Mouse (Mus musculus): ENCODE measurements around the gene R3hdml. TPM values are rescaled to one million over a fixed set of nuclear protein-coding genes. Genes with fewer than 3 reads are reported as not detected.
A peak's percentile ranks its signal among the peaks of the same experiment; 100 is the strongest.

The R3hdml gene
- total RNA-seq, 4 experiments from 2014 or later: not detected

GRCm38 (mm10) chr2:163540231-163541117, 48.4 kb downstream of the R3hdml start:
- DNase-seq (ENCODE audit: low spot score): peak; percentile 14

- no peak for DNase-seq (ENCODE audit: low spot score)
Observed at GRCm38 (mm10) chr2:163541568-163542182, 49.6 kb downstream of the R3hdml start.

GRCm38 (mm10) chr2:163542674-163543073, 50.6 kb downstream of the R3hdml start:
- DNase-seq (ENCODE audit: low spot score): no peak

- no peak for DNase-seq (ENCODE audit: low spot score)
Observed at GRCm38 (mm10) chr2:163546623-163547318, 54.7 kb downstream of the R3hdml start.

- no peak for DNase-seq (ENCODE audit: low spot score)
Observed at GRCm38 (mm10) chr2:163548822-163549221, 56.7 kb downstream of the R3hdml start.

GRCm38 (mm10) chr2:163549786-163550185, 57.7 kb downstream of the R3hdml start:
- no peak for DNase-seq (ENCODE audit: low spot score)

Other genes starting within 250 kb of the R3hdml start
- gene Jph2, start 94.3 kb upstream of the R3hdml start, total RNA-seq (2022): 100 to 1,000 TPM; 423 to 464 (median 433) TPM
- 10 to 100 TPM; 19.4 to 21.8 (median 20.3) TPM for gene Oser1, start 67.6 kb upstream of the R3hdml start, total RNA-seq (2022)
- gene Gdap1l1, start 53.8 kb upstream of the R3hdml start, total RNA-seq (2022): not detected
- 100 to 1,000 TPM; 197 to 218 (median 209) TPM for gene Fitm2, start 19.7 kb upstream of the R3hdml start, total RNA-seq (2022)
- gene Hnf4a, start 14.5 kb downstream of the R3hdml start, total RNA-seq (2022): not detected
- 10 to 100 TPM in 2 of 4 experiments, 1 to 10 TPM in 2; 7.4 to 15.0 (median 11.4) TPM for gene Ttpal, start 110.0 kb downstream of the R3hdml start, total RNA-seq (2022)
- 100 to 1,000 TPM; 272 to 302 (median 297) TPM for gene Serinc3, start 152.8 kb downstream of the R3hdml start, total RNA-seq (2022)
- gene Pkig, start 166.1 kb downstream of the R3hdml start, total RNA-seq (2022): 100 to 1,000 TPM; 214 to 247 (median 224) TPM

All from heart, adult 8-10 months (tissue).